Mouse (Mus musculus) liver, adult 2 months (tissue): ENCODE measurements around the gene Atp6v0e. TPM values are rescaled to one million over a fixed set of nuclear protein-coding genes. Genes with fewer than 3 reads are reported as not detected.

Experiments
- DNase-seq: peaks from one replicate; pipeline ENCODE4 v3.0.0-alpha.2; 2011; ENCODE audit warnings: low read depth, low spot score; ENCODE audit errors: extremely low read depth
- H3K27ac ChIP-seq: fragments of 200-500 bp; replicated peaks from 2 replicates; pipeline ENCODE4 v1.5.1; 2012; ENCODE audit warnings: low read depth, mild to moderate bottlenecking, control low read depth, inconsistent platforms, low read length; ENCODE audit not compliant: insufficient read depth
- H3K27me3 ChIP-seq: fragments of 200-500 bp; 2 replicates; pipeline ENCODE4 v1.6.1; 2012; ENCODE audit warnings: mild to moderate bottlenecking, moderate library complexity, low read length, inconsistent platforms; ENCODE audit not compliant: control insufficient read depth, insufficient read depth
- H3K36me3 ChIP-seq: fragments of 200-500 bp; 2 replicates; pipeline ENCODE4 v1.6.1; 2012; ENCODE audit warnings: low read length, inconsistent platforms; ENCODE audit not compliant: control insufficient read depth, insufficient read depth
- H3K4me1 ChIP-seq: fragments of 200-500 bp; 2 replicates; pipeline ENCODE4 v1.6.1; 2011; ENCODE audit warnings: low read length; ENCODE audit not compliant: control insufficient read depth, insufficient read depth
- H3K4me3 ChIP-seq: fragments of 200-500 bp; 2 replicates; pipeline ENCODE4 v1.5.1; 2011; ENCODE audit warnings: low read depth, mild to moderate bottlenecking, control low read depth, low read length, moderate library complexity; ENCODE audit not compliant: insufficient read depth
- H3K79me2 ChIP-seq: fragments of 200-500 bp; 2 replicates; pipeline ENCODE4 v1.6.1; 2012; ENCODE audit warnings: inconsistent platforms, mild to moderate bottlenecking, low read length, moderate library complexity; ENCODE audit not compliant: control insufficient read depth, insufficient read depth
- H3K9ac ChIP-seq: fragments of 200-500 bp; 2 replicates; pipeline ENCODE4 v1.6.1; 2012; ENCODE audit warnings: low read depth, mild to moderate bottlenecking, control low read depth, inconsistent platforms, low read length
- CTCF ChIP-seq: fragments of 200-500 bp; IDR thresholded peaks from 2 replicates; pipeline ENCODE4 v1.5.1; 2011; ENCODE audit warnings: low read depth, low read length, control low read depth
- POLR2A ChIP-seq: fragments of 200-500 bp; IDR thresholded peaks from 2 replicates; pipeline ENCODE4 v1.6.1; 2011; ENCODE audit warnings: low read length, control low read depth; ENCODE audit not compliant: insufficient read depth; ENCODE audit errors: extremely low read depth
- WGBS: fragments of 180-500 bp; shearing (Covaris S2); methylation state at CpG from one replicate; pipeline ENCODE4 v1.1.7; 2018; 5-methylcytosine and 5-hydroxymethylcytosine counted together
- polyA plus RNA-seq: library from polyadenylated mRNA; depleted of rRNA; stranded (reverse); fragments of >200 nt; gene quantifications from 2 replicates; pipeline ENCODE4 v1.2.3, GENCODE M21; 2012
- total RNA-seq: library from RNA; depleted of rRNA; stranded (reverse); fragments of >200 nt; gene quantifications from 2 replicates; pipeline ENCODE4 v1.2.3, GENCODE M21; 2014

Atp6v0e gene
- total and polyA plus RNA-seq, 2 experiments = 108 to 122 TPM

DNA sequence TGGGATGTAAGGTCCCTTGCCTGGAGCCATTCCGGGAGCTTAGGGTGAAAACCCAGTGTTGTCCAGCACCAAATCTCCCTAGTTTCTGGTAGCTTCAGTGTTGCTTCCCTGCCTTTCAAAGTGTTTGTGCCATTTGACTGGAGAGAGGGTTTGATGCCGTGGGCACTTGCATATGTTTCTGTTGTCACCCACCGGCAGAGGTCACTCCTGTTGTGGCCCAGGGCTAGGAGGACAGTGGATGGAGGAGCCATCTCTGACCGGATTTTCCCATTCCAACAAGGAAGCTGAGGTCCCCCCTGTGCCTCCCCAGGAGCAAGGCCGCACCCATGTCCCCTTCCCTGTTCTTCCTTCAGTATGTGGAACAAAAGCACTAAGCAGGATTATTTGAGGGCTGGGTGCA lies 27.2 kb downstream of the Atp6v0e start:
- H3K4me3 ChIP-seq = no peak overlapping the region
- peaks cover 12% of the 10 kb centered on the region for H3K4me1 ChIP-seq
- no peak overlapping the region for H3K27ac ChIP-seq
- no peaks in the 10 kb centered on the region for H3K27me3 ChIP-seq
- DNase-seq = no peak
- H3K79me2 ChIP-seq = peaks cover 21% of the 10 kb centered on the region
- H3K9ac ChIP-seq = no peak overlapping the region
- WGBS = 85% methylated on average over 5 of the region's 5 CpGs
- TF ChIP-seq CTCF (no peak), POLR2A (no peak)
- H3K36me3 ChIP-seq = peaks cover 6% of the 10 kb centered on the region; the same call in 1 of the 2 replicates

DNA sequence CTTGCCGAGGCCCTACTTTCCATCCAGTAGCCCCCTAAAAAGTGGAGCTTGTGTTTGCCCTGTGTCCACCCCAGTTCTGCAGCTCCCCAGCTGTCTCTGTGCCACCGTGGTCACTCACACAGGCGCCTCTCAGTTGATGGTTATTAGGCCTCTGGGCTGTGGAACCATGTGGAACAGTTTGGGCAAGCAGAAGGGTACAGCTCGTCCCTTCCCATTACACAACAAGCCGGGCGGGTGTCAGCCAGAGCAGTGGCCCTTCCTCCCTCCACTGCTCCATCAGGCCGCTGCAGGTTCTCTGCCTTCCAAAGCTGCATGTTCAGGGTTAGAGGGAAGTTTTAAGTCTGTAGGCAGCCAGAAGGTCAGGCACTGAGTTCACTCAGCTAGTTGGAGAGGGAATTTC lies 28.1 kb downstream of the Atp6v0e start:
- H3K4me1 ChIP-seq = peaks cover 12% of the 10 kb centered on the region
- no peaks in the 10 kb centered on the region for H3K27me3 ChIP-seq
- peak; percentile 69 for DNase-seq
- no peak overlapping the region for H3K27ac ChIP-seq
- H3K79me2 ChIP-seq = peaks cover 17% of the 10 kb centered on the region; the same call in 1 of the 2 replicates
- peaks cover 10% of the 10 kb centered on the region; the same call in 1 of the 2 replicates for H3K36me3 ChIP-seq
- H3K4me3 ChIP-seq = no peak overlapping the region
- TF ChIP-seq CTCF (no peak), POLR2A (no peak)
- WGBS = 52% methylated on average over 7 of the region's 7 CpGs
- H3K9ac ChIP-seq = no peak overlapping the region

DNA sequence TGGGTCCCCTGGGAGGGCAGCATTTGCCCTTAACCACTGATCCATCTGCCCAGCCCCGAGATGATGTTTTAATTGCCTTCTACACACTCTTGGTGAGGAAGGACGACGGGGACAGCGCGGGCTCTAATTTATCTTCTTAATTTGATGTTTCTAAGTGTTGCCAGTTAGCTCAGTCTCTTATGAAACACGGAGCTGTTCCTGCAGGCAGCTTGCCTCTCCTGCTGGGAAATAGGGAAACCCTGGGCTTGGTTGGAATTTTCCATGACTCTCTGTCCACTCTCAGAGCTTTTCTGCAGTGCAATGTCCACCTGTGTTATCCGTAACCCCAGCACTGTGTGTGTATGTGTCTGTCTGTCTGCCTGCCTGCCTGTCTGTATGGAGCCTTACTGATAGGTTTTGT lies 30.4 kb downstream of the Atp6v0e start:
- TF ChIP-seq POLR2A (no peak), CTCF (no peak)
- DNase-seq = peak; percentile 55
- Histone ChIP-seq H3K9ac (no peak overlapping the region), H3K4me1 (peaks cover 8% of the 10 kb centered on the region), H3K79me2 (peaks cover 13% of the 10 kb centered on the region; the same call in 1 of the 2 replicates), H3K27ac (no peak overlapping the region), H3K4me3 (no peak overlapping the region), H3K27me3 (no peaks in the 10 kb centered on the region), H3K36me3 (peaks cover 12% of the 10 kb centered on the region; the same call in 1 of the 2 replicates)
- WGBS = 73% methylated on average over 7 of the region's 7 CpGs

DNA sequence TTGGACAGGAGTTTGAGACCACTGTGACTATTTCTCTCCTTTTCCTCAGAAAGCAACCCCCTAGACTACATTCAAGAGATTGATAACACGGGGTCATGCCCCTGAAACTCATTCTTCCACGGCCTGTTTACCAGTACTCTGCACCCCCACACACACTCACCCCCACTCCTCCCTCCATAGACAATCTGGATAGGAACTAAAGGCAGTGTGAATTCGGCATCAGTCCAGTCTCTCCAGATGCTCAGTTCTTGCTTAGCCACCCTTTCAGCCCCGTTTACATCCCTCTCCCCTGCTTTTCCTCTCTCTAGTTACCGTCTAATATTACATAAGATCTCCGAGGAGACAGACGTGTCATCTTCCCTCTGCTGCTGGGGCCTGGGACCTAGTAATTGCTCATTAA lies 31.1 kb downstream of the Atp6v0e start:
- Histone ChIP-seq H3K36me3 (peaks cover 14% of the 10 kb centered on the region; the same call in 1 of the 2 replicates), H3K9ac (no peak overlapping the region), H3K79me2 (peaks cover 12% of the 10 kb centered on the region; the same call in 1 of the 2 replicates), H3K27ac (no peak overlapping the region), H3K4me1 (peaks cover 6% of the 10 kb centered on the region), H3K4me3 (no peak overlapping the region), H3K27me3 (no peaks in the 10 kb centered on the region)
- TF ChIP-seq CTCF = no peak
- DNase-seq = no peak
- 44% methylated on average over 7 of the region's 7 CpGs for WGBS

DNA sequence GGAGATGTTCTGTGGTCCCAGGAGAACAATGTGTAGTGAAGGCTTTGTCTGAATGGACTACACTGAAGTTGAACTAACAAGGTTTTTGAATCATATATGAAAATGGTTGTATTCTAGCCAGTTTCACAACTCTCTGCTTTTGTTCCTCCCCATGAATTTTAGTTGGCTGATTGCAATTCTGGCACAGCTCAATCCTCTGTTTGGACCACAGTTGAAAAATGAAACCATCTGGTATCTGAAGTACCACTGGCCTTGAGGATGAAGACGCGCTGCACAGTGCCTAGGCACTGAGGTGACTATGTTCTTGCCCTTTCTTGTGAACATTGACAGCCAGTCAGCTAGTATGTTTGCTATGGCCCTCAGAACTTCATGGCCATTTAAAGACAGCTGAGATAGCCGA lies 32.2 kb downstream of the Atp6v0e start:
- no peak overlapping the region for H3K9ac ChIP-seq
- H3K36me3 ChIP-seq = peaks cover 16% of the 10 kb centered on the region; the same call in 1 of the 2 replicates
- peaks cover 8% of the 10 kb centered on the region for H3K4me1 ChIP-seq
- peaks cover 2% of the 10 kb centered on the region; the same call in 1 of the 2 replicates for H3K79me2 ChIP-seq
- no peaks in the 10 kb centered on the region for H3K27me3 ChIP-seq
- no peak overlapping the region for H3K27ac ChIP-seq
- TF ChIP-seq CTCF = no peak
- TF ChIP-seq POLR2A = no peak
- DNase-seq = no peak
- 90% methylated on average over 3 of the region's 3 CpGs for WGBS
- H3K4me3 ChIP-seq = no peak overlapping the region

DNA sequence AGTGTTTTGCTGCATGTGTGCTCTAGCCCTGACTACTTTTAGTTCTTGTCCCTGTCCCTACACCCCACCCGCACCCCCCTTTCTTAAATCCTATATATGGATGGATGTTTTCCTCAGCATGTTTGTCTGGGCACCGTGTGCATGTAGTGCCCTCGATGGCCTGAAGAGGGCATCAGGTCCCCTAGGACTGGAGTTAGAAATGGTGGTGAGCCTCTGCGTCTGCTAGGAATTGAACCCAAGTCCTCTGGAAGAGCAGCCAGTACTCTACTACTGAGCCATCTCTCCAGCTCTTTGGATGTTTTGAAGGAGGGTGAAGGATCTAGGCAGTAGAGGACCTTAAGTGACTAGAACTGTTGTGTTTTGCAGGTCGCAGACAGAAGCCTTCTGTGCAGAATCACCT lies 35.8 kb downstream of the Atp6v0e start:
- peaks cover 12% of the 10 kb centered on the region for H3K4me1 ChIP-seq
- no peaks in the 10 kb centered on the region for H3K79me2 ChIP-seq
- peaks cover 16% of the 10 kb centered on the region; the same call in 1 of the 2 replicates for H3K36me3 ChIP-seq
- no peak for DNase-seq
- 94% methylated on average over 5 of the region's 5 CpGs for WGBS
- no peaks in the 10 kb centered on the region for H3K27me3 ChIP-seq
- no peak overlapping the region for H3K4me3 ChIP-seq
- peak; percentile 77 for TF ChIP-seq CTCF
- TF ChIP-seq POLR2A = no peak
- no peak overlapping the region for H3K27ac ChIP-seq
- no peak overlapping the region for H3K9ac ChIP-seq
